Mouse (Mus musculus) embryonic facial prominence, embryonic 15.5 days (tissue): ENCODE results near the gene Mdc1. TPM values are rescaled to one million over a fixed set of nuclear protein-coding genes. Genes with fewer than 3 reads are reported as not detected.
A peak's percentile ranks its signal among the peaks of the same experiment; 100 is the strongest.

Experiments
- ATAC-seq: fragments of 200-750 bp; cut with Nextera tagmentation; 2 replicates; pipeline ENCODE4 v1.8.0; 2017; ENCODE audit warnings: low read depth, moderate TSS enrichment; ENCODE audit not compliant: insufficient number of reproducible peaks, low FRiP score, low TSS enrichment
- H3K27ac ChIP-seq: fragments of 300-500 bp; sonication (generic); replicated peaks from 2 replicates; pipeline ENCODE4 v1.5.1; 2015; ENCODE audit warnings: mild to moderate bottlenecking, inconsistent platforms
- H3K27me3 ChIP-seq: fragments of 300-500 bp; sonication (generic); 2 replicates; pipeline ENCODE4 v1.6.1; 2015; ENCODE audit warnings: inconsistent platforms
- H3K36me3 ChIP-seq: fragments of 300-500 bp; sonication (generic); 2 replicates; pipeline ENCODE4 v1.6.1; 2015; ENCODE audit warnings: mild to moderate bottlenecking, inconsistent platforms
- H3K4me1 ChIP-seq: fragments of 300-500 bp; sonication (generic); 2 replicates; pipeline ENCODE4 v1.6.1; 2015; ENCODE audit warnings: inconsistent platforms
- H3K4me2 ChIP-seq: fragments of 300-500 bp; sonication (generic); replicated peaks from 2 replicates; pipeline ENCODE4 v1.6.1; 2015; ENCODE audit warnings: mild to moderate bottlenecking, inconsistent platforms
- H3K4me3 ChIP-seq: fragments of 300-500 bp; sonication (generic); replicated peaks from 2 replicates; pipeline ENCODE4 v1.5.1; 2015; ENCODE audit warnings: mild to moderate bottlenecking, inconsistent platforms
- H3K9ac ChIP-seq: fragments of 300-500 bp; sonication (generic); 2 replicates; pipeline ENCODE4 v1.6.1; 2015; ENCODE audit warnings: inconsistent platforms
- H3K9me3 ChIP-seq: fragments of 300-500 bp; sonication (generic); replicated peaks from 2 replicates; pipeline ENCODE4 v1.6.1; 2016; ENCODE audit warnings: inconsistent platforms
- WGBS: fragments of 180-500 bp; shearing (Covaris S2); methylation state at CpG from one replicate; pipeline ENCODE4 v1.1.7; 2015; 5-methylcytosine and 5-hydroxymethylcytosine counted together
- polyA plus RNA-seq: library from polyadenylated mRNA; unstranded; fragments of >200 nt; fragmentation: Nextera tagmentation; extraction: Ambion mirVana; gene quantifications from 2 replicates; pipeline ENCODE4 v1.2.1, GENCODE M21; 2015

The Mdc1 gene
- polyA plus RNA-seq, 1 experiment from 2014 or later, result 16.1 TPM

DNA sequence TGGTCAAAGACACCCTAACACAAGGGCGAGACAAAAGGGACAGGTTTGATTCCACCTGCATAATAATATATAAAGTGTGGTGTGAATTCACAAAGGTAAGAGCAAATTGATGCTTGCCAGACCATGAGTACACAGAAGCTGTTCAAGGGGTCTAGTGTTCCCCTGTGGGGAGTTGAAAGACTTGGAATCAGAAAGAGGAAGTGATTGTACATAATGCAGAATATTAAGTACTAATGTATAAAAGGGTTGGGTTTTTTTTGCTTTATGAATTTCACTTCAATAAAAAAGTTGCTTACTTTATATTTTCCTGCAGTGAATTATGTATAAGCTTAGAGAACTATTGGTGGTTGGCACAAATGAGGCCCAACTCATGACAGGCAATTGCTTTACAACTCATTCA is 18.1 kb downstream of the Mdc1 start:
- no peak overlapping the region for H3K9ac ChIP-seq
- H3K27me3 ChIP-seq, result no peaks in the 10 kb centered on the region
- no peaks in the 10 kb centered on the region for H3K9me3 ChIP-seq
- ATAC-seq, result no peak
- peaks cover 22% of the 10 kb centered on the region for H3K4me1 ChIP-seq
- no peak overlapping the region for H3K27ac ChIP-seq
- H3K36me3 ChIP-seq, result peaks cover 23% of the 10 kb centered on the region
- no peak overlapping the region for H3K4me2 ChIP-seq
- H3K4me3 ChIP-seq, result no peak overlapping the region
- 95% methylated on average over 1 of the region's 1 CpGs for WGBS

DNA sequence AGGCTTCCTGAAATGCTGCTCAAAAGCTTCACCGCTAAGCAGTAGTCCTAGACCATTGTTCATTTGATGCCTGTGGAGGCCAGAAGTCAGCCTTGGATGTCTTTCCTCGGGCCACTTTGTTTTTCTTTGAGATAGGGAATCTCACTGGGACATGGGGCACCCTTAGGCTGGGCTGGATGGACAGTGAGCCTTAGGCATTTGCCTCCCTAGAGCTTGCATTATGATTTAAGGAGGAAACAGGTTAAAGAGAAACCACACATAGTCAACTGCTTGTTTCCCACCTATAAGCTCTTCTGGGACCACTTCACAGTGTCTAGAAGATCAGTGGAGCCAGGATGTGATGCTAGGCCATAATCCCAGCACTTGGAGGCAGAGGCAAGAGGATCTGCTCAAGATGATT is 18.5 kb downstream of the Mdc1 start:
- Histone ChIP-seq H3K27me3 (no peaks in the 10 kb centered on the region), H3K9me3 (no peaks in the 10 kb centered on the region), H3K9ac (no peak overlapping the region), H3K4me2 (no peak overlapping the region), H3K4me3 (no peak overlapping the region), H3K36me3 (peaks cover 19% of the 10 kb centered on the region), H3K4me1 (peaks cover 26% of the 10 kb centered on the region), H3K27ac (no peak overlapping the region)
- ATAC-seq, result no peak
- WGBS, result 67% methylated on average over 2 of the region's 2 CpGs

DNA sequence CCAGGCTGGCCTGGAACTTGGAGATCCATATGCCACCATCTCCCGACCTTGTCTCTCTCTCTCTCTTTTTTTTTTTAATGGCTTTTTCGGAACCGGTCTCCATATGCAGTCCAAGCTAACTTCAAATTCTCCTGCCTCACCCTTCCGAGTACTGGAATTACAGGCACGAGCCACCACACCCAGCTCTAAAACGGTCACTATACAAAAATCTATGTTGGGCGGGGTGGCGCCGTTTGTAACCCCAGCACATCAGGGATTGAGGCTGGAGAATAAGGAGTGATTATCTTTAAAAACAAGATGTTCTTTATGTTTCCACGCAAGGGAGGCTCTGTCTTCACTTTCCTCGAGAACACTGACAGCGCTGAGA is 19.5 kb downstream of the Mdc1 start:
- Histone ChIP-seq H3K27me3 (no peaks in the 10 kb centered on the region), H3K4me2 (peak overlapping the region; percentile 67), H3K9ac (peak overlapping the region; percentile 79), H3K27ac (peak overlapping the region; percentile 97), H3K4me1 (peaks cover 31% of the 10 kb centered on the region), H3K4me3 (peak overlapping the region; percentile 92), H3K9me3 (no peaks in the 10 kb centered on the region), H3K36me3 (peaks cover 16% of the 10 kb centered on the region)
- no peak for ATAC-seq
- 2% methylated on average over 12 of the region's 12 CpGs for WGBS

DNA sequence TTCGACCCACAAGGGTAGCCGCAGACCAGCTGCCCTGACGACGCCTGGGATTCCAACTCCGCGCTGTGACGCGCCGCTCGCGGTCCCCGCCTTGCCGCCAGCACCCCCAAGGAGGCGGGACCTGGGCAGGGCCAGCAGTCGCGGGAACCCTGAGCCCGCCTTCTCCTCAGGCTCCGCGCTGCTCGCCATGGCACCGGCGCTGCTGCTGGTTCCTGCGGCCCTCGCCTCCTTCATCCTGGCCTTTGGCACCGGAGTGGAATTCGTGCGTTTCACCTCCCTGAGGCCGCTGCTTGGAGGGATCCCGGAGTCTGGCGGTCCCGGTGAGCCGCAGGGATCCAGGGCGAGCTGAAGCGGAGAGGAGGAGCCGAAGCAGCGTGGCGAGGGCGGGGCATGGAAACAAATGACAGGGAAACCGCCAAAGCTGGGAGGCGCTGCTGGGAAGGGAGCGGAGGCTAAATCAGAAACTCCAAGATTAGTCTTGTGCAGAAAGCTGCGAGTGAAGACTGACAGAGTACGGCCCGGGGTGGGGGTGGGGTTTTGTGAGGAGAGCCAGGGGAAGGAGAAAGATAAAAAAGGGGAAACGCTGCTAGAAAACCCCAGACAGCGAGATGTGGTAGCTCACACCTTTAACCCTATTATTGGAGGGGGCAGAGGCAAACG is 20.0 kb downstream of the Mdc1 start, which contains the start of gene Nrm:
Nrm (plus strand) TSS at position 121 of the 660 bp plus-strand sequence.
- Histone ChIP-seq H3K27me3 (no peaks in the 10 kb centered on the region), H3K4me1 (peaks cover 31% of the 10 kb centered on the region), H3K36me3 (peaks cover 16% of the 10 kb centered on the region), H3K9me3 (no peaks in the 10 kb centered on the region), H3K4me2 (peak within 1 kb of the TSS; percentile 67), H3K4me3 (peak within 1 kb of the TSS; percentile 92), H3K27ac (peak within 1 kb of the TSS; percentile 97), H3K9ac (peak within 1 kb of the TSS; percentile 79)
- ATAC-seq, result peak; percentile 89
- WGBS, result under 1% methylated on average over 47 of the region's 47 CpGs

DNA sequence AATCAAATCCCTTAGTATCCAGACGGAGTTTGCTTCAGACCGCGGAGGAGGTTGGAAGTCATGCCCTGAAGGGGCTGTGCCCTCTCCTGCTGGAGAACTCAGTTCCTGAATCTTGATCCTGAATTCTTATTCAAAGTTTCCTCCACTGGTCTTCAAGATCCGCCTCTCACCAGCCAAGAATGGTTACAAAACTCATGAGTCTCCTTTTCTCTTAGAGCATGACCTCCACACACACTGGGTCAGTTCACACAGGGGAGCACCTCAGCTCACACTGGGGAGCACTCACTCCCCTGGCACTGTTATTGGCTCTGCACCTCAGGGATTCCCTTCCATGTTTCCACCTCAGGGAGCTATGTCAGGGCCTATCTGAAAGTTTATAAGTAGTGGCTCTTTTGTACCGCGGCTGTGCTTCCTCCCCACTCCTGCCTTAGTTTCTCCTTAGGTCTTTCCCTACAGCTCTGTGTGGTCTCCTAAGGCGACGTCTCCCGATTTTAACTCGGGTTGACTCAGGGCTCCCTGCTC is 23.6 kb downstream of the Mdc1 start:
- Histone ChIP-seq H3K4me3 (peak overlapping the region; percentile 72), H3K4me2 (peak overlapping the region; percentile 77), H3K27me3 (no peaks in the 10 kb centered on the region), H3K9me3 (no peaks in the 10 kb centered on the region), H3K9ac (peak overlapping the region; percentile 69), H3K36me3 (no peaks in the 10 kb centered on the region), H3K4me1 (peaks cover 63% of the 10 kb centered on the region), H3K27ac (peak overlapping the region; percentile 99)
- WGBS, result 24% methylated on average over 10 of the region's 10 CpGs
- no peak for ATAC-seq

DNA sequence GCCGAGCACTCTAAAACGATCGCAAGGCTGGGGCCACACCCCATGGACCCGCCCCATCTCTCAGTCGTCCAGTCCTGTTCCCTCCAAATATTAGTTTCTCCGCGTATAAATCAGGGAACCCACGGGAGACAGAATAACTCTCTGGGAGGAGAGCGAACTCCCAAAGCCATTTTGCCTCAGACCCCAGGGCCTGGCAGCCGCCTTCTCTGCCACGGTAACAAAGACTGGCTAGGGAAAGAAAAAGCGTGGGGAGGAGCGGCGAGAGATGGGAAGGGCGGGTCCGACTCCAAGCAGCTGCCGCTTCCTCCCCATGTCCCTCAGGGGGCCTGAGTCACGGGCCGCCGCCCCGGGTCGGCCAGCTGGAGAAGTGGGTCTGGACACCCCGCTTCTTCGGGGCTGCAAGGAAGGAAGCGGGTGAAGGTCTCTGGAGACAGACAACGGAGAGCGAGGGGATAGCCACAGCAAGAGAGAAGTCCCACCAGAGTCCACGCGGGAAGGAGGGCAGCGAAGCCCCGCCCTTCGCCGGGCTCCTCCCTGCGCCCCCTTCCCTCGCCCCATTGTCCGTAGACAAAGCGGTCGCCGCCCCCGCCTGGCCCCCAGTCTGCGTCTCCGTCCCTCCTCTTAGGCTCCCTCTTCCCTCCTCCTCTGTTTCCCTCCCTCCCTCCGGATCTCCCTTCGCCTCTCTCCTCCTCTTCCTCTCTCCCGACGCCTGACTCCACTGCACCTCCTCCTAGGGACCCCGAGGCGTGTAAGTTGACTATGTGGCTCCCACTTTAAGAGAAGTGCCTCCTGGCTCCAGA is 24.4 kb downstream of the Mdc1 start, which contains the start of gene Ppp1r18:
Ppp1r18 (plus strand) TSS at position 113 of the 800 bp plus-strand sequence.
- H3K4me2 ChIP-seq, result peak within 1 kb of the TSS; percentile 77
- peaks cover 68% of the 10 kb centered on the region for H3K4me1 ChIP-seq
- no peaks in the 10 kb centered on the region for H3K36me3 ChIP-seq
- peak within 1 kb of the TSS; percentile 72 for H3K4me3 ChIP-seq
- ATAC-seq, result peak; percentile 83
- H3K27ac ChIP-seq, result peak within 1 kb of the TSS; percentile 99
- WGBS, result under 1% methylated on average over 39 of the region's 48 CpGs
- H3K9me3 ChIP-seq, result no peaks in the 10 kb centered on the region
- peak within 1 kb of the TSS; percentile 69 for H3K9ac ChIP-seq
- H3K27me3 ChIP-seq, result no peaks in the 10 kb centered on the region

DNA sequence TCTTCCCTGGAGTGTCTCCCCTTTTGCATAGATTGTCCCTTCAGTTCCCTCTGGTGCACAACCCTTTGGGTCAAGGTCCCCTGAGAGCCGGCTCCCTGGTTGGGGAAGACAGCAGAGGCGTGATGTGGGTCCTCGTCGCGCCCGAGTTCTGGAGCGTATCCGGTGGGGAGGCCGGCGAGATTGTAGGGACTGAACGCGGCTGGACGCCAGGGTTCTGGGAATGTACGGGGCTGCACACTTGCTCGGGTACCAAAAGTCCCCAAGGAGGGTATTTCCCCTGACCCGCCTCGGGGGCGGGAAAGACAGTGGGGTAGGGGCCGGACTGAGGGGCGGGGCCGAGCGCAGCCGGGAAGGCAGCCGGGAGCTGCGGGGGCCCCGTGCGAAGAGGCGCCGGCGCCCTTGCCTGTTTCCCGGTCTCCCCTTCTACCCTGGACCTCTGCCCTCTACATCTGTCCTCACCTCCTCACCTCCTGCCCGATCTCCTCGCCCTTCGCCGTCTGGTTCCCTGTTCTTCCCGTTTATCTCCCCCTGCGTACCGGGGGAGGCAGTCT is 25.0 kb downstream of the Mdc1 start:
- Histone ChIP-seq H3K4me2 (peak overlapping the region; percentile 77), H3K9ac (peak overlapping the region; percentile 69), H3K4me3 (peak overlapping the region; percentile 72), H3K27me3 (no peaks in the 10 kb centered on the region), H3K27ac (peak overlapping the region; percentile 99), H3K36me3 (peaks cover 5% of the 10 kb centered on the region; the same call in 1 of the 2 replicates), H3K4me1 (peaks cover 68% of the 10 kb centered on the region), H3K9me3 (no peaks in the 10 kb centered on the region)
- ATAC-seq, result peak; percentile 65
- WGBS, result under 1% methylated on average over 37 of the region's 38 CpGs

DNA sequence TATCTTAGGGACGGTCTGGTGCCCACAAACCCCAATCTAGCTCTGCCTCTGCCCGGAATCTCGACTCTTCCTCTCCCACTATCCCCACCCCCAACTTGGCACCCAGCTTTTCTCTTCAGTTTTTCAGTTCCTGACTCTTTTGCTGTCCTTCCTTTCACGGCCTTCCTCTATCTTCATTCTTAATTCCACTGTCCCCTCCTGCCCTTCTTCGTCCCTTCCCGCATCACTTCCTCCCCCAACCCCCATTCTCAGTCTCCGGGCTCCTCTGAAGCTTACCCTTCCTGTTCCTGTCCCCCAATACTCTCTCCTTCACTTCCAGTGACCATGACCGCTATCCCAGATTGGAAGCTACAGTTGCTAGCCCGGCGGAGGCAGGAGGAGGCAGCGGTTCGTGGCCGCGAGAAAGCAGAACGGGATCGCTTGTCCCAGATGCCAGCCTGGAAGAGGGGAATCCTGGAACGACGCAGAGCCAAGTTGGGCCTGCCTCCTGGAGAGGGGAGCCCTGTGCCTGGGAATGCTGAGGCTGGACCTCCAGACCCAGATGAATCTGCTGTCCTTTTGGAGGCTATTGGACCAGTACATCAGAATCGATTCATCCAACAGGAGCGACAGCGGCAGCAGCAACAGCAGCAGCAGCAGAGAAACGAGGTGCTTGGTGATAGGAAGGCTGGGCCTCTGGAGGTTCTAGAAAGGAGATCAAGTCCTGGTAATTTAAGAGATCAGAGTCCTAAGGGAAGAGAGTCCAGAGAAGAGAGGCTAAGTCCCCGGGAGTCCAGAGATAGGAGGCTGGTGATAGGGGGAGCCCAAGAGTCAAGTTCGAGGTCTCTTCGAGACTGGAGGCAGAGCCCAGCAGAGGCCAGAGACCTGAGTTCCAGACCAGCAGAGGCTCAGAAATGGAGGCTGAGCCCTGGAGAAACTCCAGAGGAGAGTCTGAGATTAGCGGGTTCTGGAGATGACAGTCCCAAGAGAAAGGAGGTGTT is 25.9 kb downstream of the Mdc1 start:
- Histone ChIP-seq H3K4me2 (peak overlapping the region; percentile 77), H3K9me3 (no peaks in the 10 kb centered on the region), H3K36me3 (peaks cover 6% of the 10 kb centered on the region; the same call in 1 of the 2 replicates), H3K27me3 (no peaks in the 10 kb centered on the region), H3K4me1 (peaks cover 64% of the 10 kb centered on the region), H3K27ac (peak overlapping the region; percentile 99), H3K9ac (peak overlapping the region; percentile 69), H3K4me3 (peak overlapping the region; percentile 72)
- WGBS, result 9% methylated on average over 26 of the region's 26 CpGs
- no peak for ATAC-seq

DNA sequence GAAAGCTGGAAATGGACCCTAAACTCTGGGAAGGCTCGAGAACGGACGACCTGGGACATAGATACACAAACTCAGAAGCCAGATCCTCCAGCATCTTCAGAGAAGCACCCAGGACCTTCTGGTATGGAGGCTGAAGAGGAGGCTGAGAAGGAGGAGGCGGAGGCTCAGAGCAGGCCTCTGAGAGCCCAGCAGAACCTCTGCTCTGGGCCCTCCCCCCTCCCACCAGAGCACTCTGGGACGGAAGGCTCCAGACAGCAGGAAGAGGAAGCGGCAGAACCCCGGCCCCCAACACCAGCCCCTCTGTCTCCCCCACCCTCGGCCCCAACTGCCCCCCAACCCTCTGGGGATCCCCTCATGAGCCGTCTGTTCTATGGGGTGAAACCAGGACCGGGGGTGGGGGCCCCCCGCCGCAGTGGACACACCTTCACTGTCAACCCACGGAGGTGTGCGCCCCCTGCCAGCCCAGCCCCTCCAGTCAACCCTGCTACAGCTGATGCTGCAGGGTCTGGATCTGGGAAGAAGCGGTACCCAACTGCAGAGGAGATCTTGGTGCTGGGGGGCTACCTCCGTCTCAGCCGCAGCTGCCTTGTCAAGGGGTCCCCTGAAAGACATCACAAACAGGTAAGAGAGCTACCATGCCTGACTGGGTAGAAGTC is 27.0 kb downstream of the Mdc1 start:
- H3K27me3 ChIP-seq, result no peaks in the 10 kb centered on the region
- no peak for ATAC-seq
- H3K4me2 ChIP-seq, result peak overlapping the region; percentile 77
- H3K4me1 ChIP-seq, result peaks cover 69% of the 10 kb centered on the region
- H3K4me3 ChIP-seq, result peak overlapping the region; percentile 72
- no peaks in the 10 kb centered on the region for H3K9me3 ChIP-seq
- H3K36me3 ChIP-seq, result peaks cover 10% of the 10 kb centered on the region; the same call in 1 of the 2 replicates
- peak overlapping the region; percentile 99; the same call in 1 of the 2 replicates for H3K27ac ChIP-seq
- peak overlapping the region; percentile 69 for H3K9ac ChIP-seq
- WGBS, result 13% methylated on average over 16 of the region's 17 CpGs

DNA sequence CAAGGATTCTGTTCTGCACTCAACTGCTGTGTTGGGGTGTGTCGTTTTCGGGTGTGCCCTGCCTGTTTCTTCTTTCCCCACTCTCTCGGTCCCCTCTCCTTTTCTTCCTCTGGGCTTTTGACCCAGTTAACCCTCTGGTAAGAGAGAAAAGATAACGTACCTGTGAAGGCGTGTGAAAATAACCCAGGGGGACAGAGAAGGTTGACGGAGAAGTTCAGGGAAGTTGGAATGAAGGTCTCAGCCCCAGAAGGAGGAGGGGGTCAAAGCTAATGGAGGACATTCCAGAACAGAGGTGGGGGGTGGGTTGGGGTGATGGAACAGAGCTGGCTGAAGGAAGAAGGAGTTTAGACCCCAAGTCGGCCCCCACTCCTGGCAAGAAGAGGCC is 27.6 kb downstream of the Mdc1 start:
- Histone ChIP-seq H3K4me1 (peaks cover 72% of the 10 kb centered on the region), H3K27me3 (no peaks in the 10 kb centered on the region), H3K27ac (peak overlapping the region; percentile 99), H3K4me3 (peak overlapping the region; percentile 72), H3K9me3 (no peaks in the 10 kb centered on the region), H3K4me2 (peak overlapping the region; percentile 77), H3K9ac (peak overlapping the region; percentile 69), H3K36me3 (peaks cover 16% of the 10 kb centered on the region)
- no peak for ATAC-seq
- under 1% methylated on average over 7 of the region's 7 CpGs for WGBS
